Mouse (Mus musculus) bone marrow, adult 2 months (tissue): Measurements from ENCODE around the gene Kdr.

Source experiments
- CTCF ChIP-seq: fragments of 200-500 bp; IDR thresholded peaks from 2 replicates; pipeline ENCODE4 v1.5.1; 2011; ENCODE audit warnings: low read length, control low read depth; ENCODE audit not compliant: control insufficient read depth, insufficient read depth
- POLR2A ChIP-seq: fragments of 200-500 bp; IDR thresholded peaks from 2 replicates; pipeline ENCODE4 v1.6.1; 2011; ENCODE audit warnings: low read depth, mild to moderate bottlenecking, control low read depth, low read length, borderline replicate concordance; ENCODE audit not compliant: control insufficient read depth

- TF ChIP-seq POLR2A (no peak), CTCF (no peak)
Measured at GRCm38 (mm10) chr5:76023011-76023773, 44.9 kb upstream of the Kdr start.
